8 mouse cellular contexts compared by ENCODE assay signal in the genomic region with DNA sequence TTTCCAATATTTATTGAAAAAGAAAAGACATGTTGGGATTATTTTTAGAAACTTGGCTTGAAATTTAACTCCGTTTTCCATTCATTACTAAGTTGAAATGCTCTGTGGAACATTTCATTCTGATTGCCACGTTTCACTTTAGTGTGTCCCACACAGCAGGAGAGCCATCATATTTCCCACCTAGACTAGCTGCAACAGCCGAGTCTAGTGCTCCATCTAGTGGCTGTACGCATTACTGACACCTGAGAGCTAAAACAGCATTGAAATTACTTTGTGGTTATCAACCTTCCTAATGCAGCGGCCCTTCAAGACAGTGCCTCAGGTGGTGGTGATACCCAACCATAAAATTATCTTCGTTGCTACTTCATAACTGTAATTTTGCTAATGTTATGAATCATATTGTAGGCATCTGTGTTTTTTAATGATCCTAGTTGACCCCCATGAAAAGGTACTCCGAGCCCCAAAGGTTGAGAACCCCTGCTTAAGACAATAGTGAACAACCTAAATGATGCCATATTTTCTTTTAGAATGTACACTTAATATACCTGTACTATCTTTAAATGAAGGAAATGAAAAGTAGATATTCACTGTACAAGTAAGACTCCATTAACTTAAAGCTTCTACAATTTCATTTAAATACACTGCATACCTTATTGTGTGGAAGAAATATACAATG.
A peak's percentile ranks its signal among the peaks of the same experiment; 100 is the strongest.
DNase-seq lines count a peak whose midpoint lies in the region; ATAC-seq and TF ChIP-seq lines count a peak whose summit lies in the region.

No protein-coding gene starts in this region.

- no peak overlapping the region for H3K9ac ChIP-seq in hindbrain, postnatal 0 days (replicated peaks; ENCODE audit: low read length)

- H3K4me2 ChIP-seq in hindbrain, postnatal 0 days (ENCODE audit: low read depth, low read length) = no peak overlapping the region

- TF ChIP-seq CTCF in hindbrain, postnatal 0 days (IDR thresholded peaks at IDR 0.05; ENCODE audit: low read depth) = peak; percentile 97

- no peak overlapping the region for H3K27ac ChIP-seq in hindbrain, postnatal 0 days

- WGBS in hindbrain, postnatal 0 days = 20% methylated on average over 7 of the region's 7 CpGs

- no peaks in the 10 kb centered on the region for H3K9me3 ChIP-seq in hindbrain, postnatal 0 days (ENCODE audit: low read length)

- no peaks in the 10 kb centered on the region for H3K36me3 ChIP-seq in hindbrain, postnatal 0 days (ENCODE audit: insufficient read depth, low read length)

- H3K4me1 ChIP-seq in hindbrain, postnatal 0 days (ENCODE audit: insufficient read depth, low read length) = no peaks in the 10 kb centered on the region

- H3K4me3 ChIP-seq in hindbrain, postnatal 0 days (ENCODE audit: low read length) = no peak overlapping the region

- no peaks in the 10 kb centered on the region for H3K27me3 ChIP-seq in hindbrain, postnatal 0 days (ENCODE audit: insufficient read depth, low read length)

- peak; percentile 85 for ATAC-seq in frontal cortex, adult (ENCODE audit: low TSS enrichment)
- peak; percentile 76 for ATAC-seq in hindbrain, postnatal 0 days
- ATAC-seq in monocyte, adult 5-6 weeks (replicated peaks; ENCODE audit: insufficient number of reproducible peaks, low FRiP score, low TSS enrichment, poor library complexity, severe bottlenecking) = no peak

- DNase-seq in WW6 (ENCODE audit: low read depth, low spot score) = peak; percentile 28
- DNase-seq in cerebellum, adult 8-10 months = peak; percentile 37
- DNase-seq in hindbrain, postnatal 0 days (ENCODE audit: low spot score) = peak; percentile 92
- DNase-seq in layer of hippocampus, postnatal 36 days = peak; percentile 58 to 70
- DNase-seq in lung, postnatal 4 days = peak; percentile 38 to 74
- peak; percentile 86 to 88 for DNase-seq in right cerebral cortex, postnatal 10 days (ENCODE audit: low spot score in 2 of 2)

Comparison
In these comparisons a context has a peak if more than half of its experiments do, and no peak if none do; other contexts are left out.
1. DNase-seq: peak in every context shown above with its lines; median percentile 92 in hindbrain, postnatal 0 days; 87 in right cerebral cortex, postnatal 10 days; 64 in layer of hippocampus, postnatal 36 days; 56 in lung, postnatal 4 days; 37 in cerebellum, adult 8-10 months; 28 in WW6.